Mouse (Mus musculus) G1E (cell line): ENCODE data around the gene Mlh1. TPM values are rescaled to one million over a fixed set of nuclear protein-coding genes. Genes with fewer than 3 reads are reported as not detected.

Experiments used
- ATAC-seq: 2 replicates; pipeline ENCODE4 v1.8.0; 2016; ENCODE audit warnings: mild to moderate bottlenecking; ENCODE audit not compliant: insufficient number of reproducible peaks, poor library complexity, low FRiP score, severe bottlenecking; ENCODE audit errors: extremely low read depth
- DNase-seq: peaks from one replicate; pipeline ENCODE4 v3.0.0; 2012; ENCODE audit warnings: low spot score
- H3K27me3 ChIP-seq: 2 replicates; pipeline ENCODE4 v1.6.1; 2012; ENCODE audit warnings: mild to moderate bottlenecking, low read length, inconsistent platforms; ENCODE audit not compliant: insufficient read depth
- H3K36me3 ChIP-seq: replicated peaks from 2 replicates; pipeline ENCODE3; 2012; ENCODE audit warnings: mild to moderate bottlenecking, inconsistent platforms
- H3K4me1 ChIP-seq: 2 replicates; pipeline ENCODE4 v1.6.1; 2012; ENCODE audit warnings: low read depth, low read length, inconsistent platforms, mixed read lengths; ENCODE audit not compliant: insufficient read depth
- H3K4me3 ChIP-seq: 2 replicates; pipeline ENCODE4 v1.5.1; 2012; ENCODE audit warnings: low read depth, mild to moderate bottlenecking, inconsistent platforms, low read length, moderate library complexity, mixed read lengths
- H3K9me3 ChIP-seq: replicated peaks from 2 replicates; pipeline ENCODE4 v1.6.1; 2012; ENCODE audit warnings: inconsistent platforms
- CTCF ChIP-seq: IDR thresholded peaks from 2 replicates; pipeline ENCODE4 v1.5.1; 2012; ENCODE audit warnings: low read depth, low read length, inconsistent platforms, mixed read lengths
- GATA1 ChIP-seq: IDR thresholded peaks from 2 replicates; pipeline ENCODE4 v1.6.1; 2012; ENCODE audit warnings: borderline replicate concordance, low read length, inconsistent platforms, mixed read lengths
- GATA2 ChIP-seq: IDR thresholded peaks from 2 replicates; pipeline ENCODE4 v1.6.1; 2012; ENCODE audit warnings: low read depth, low read length, inconsistent platforms, borderline replicate concordance
- POLR2AphosphoS5 ChIP-seq: IDR thresholded peaks from 2 replicates; pipeline ENCODE4 v1.6.1; 2012; ENCODE audit warnings: low read depth, low read length, inconsistent platforms; ENCODE audit not compliant: insufficient replicate concordance
- TAL1 ChIP-seq: conservative IDR thresholded peaks from 2 replicates; pipeline ENCODE4 v1.6.1; 2012; ENCODE audit warnings: low read depth, low read length, inconsistent platforms, mixed read lengths
- polyA plus RNA-seq: library from polyadenylated mRNA; stranded (reverse); fragments of >175 nt; gene quantifications from 2 replicates; pipeline ENCODE4 v1.2.3, GENCODE M21; 2012
- total RNA-seq, 2 experiments: library from RNA; stranded (forward) in 1 of 2; stranded (reverse) in 1 of 2; fragments of 200-1000 nt in 1 of 2; fragments of >200 nt in 1 of 2; fragmentation: Nextera tagmentation in 1 of 2; gene quantifications; 2 replicates each; pipeline ENCODE4 v1.2.3; 2014 to 2017

The Mlh1 gene
- total and polyA plus RNA-seq, 3 experiments = 5.3 to 55.2 (median 32.3) TPM

DNA sequence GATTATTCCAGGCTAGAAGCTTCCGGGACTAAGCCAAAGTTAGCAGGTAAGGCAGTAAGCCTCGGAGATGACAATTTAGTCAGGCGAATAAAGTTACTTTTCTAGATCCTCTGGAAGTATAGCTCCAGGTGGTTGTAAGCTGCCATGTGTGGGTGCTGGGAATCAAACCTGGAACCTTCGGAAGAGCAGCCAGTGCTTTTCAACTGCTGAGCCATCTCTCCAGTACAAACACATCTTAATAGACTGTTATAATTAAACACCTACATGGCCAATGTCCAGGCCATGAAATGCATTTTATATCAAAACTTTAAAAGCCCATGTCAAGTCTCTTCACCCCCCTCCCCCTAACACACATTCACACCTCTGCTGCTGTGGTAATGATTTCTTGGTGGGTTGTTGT is 16.4 kb upstream of the Mlh1 start:
- no peak overlapping the region for H3K4me3 ChIP-seq
- H3K9me3 ChIP-seq = no peaks in the 10 kb centered on the region
- H3K4me1 ChIP-seq = peaks cover 3% of the 10 kb centered on the region
- no peak for TF ChIP-seq GATA2
- TF ChIP-seq POLR2AphosphoS5 = no peak
- TF ChIP-seq GATA1 = no peak
- no peak for TF ChIP-seq TAL1
- no peak for TF ChIP-seq CTCF
- DNase-seq = no peak
- peaks cover 13% of the 10 kb centered on the region for H3K27me3 ChIP-seq
- H3K36me3 ChIP-seq = no peaks in the 10 kb centered on the region
- ATAC-seq = no peak

DNA sequence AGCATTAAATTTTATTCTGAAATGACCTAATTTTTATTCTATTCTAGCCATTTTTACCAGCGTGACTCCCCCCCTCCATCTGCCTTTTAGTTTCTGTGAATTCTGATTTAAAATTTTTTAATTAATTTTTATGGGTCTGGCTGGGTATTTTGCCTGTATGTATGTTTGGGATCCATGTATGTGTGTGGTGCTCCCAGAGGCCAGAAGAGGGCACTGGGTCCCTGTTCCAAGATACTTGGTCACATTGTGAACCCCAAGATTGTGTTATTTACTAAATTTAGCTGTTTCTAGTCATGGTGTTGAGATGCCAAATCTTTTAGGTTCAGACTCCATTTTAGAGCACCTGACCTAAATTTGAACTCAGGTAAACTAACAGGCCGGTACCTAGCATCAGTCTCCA is 14.9 kb upstream of the Mlh1 start:
- TF ChIP-seq GATA2 = no peak
- TF ChIP-seq CTCF = no peak
- no peak for TF ChIP-seq TAL1
- TF ChIP-seq GATA1 = no peak
- TF ChIP-seq POLR2AphosphoS5 = no peak
- H3K27me3 ChIP-seq = peaks cover 9% of the 10 kb centered on the region
- H3K4me1 ChIP-seq = peaks cover 3% of the 10 kb centered on the region
- no peaks in the 10 kb centered on the region for H3K9me3 ChIP-seq
- H3K36me3 ChIP-seq = no peaks in the 10 kb centered on the region
- DNase-seq (no peak), ATAC-seq (no peak)
- no peak overlapping the region for H3K4me3 ChIP-seq

DNA sequence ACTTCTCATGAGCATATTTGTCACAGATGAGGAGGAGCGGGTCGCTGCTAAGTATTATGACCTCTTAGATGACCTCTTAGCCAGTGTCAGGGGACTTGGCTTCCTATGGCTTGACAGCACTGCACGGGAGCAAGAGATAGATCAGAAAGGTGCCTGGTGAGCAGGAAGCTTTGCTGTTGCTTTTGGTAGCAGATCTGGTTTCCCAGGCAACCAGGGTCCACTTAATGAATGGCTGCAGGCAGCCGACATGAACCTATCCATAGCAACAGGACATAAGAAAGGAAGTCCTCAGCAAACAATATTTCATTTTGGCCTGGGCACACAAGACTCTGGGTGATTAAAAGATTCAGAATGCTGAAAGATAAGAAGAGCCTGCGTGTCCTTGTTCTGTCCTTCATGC is 14.1 kb upstream of the Mlh1 start:
- H3K36me3 ChIP-seq = no peaks in the 10 kb centered on the region
- no peak for ATAC-seq
- H3K9me3 ChIP-seq = no peaks in the 10 kb centered on the region
- peaks cover 3% of the 10 kb centered on the region for H3K4me1 ChIP-seq
- H3K4me3 ChIP-seq = no peak overlapping the region
- peaks cover 9% of the 10 kb centered on the region for H3K27me3 ChIP-seq
- TF ChIP-seq POLR2AphosphoS5 (no peak), GATA2 (no peak), CTCF (no peak), TAL1 (no peak), GATA1 (no peak)
- no peak for DNase-seq

DNA sequence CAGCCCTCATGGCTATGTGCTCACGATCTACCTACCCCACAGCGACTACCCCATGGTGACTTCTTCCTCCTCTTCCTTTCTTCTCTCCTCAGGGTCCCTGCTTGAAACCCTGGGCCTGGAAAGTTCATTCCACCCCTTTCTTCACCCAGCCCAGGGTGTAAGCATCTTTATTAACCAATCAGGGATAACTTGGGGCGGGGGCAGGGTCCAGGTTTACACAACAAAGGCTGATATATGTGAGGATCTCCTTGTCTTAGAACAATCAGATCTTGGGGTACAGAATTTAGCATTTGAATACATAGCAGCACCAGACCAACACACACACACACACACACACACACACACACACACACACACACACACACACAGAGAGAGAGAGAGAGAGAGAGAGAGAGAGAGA is 13.5 kb upstream of the Mlh1 start:
- ATAC-seq = no peak

DNA sequence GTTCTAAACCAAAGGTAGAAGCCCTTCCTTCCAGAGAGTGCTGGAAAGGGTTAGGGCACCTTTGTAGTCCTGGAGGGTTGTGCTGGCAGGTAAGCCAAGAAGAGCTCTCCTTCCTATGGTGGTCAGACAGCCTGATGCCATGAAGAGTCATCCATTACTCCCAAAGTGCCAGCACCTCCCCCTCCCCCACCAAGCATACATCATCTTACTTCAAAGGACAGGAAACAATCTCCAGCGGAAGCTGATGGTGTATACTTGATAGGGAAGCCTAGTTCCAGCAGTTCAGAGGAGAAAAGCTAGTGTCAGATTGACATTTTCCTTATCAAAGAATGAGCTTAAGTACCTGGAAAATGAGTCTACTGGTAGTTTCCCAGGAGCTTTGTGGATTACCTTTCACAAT is 3.6 kb upstream of the Mlh1 start:
- Histone ChIP-seq H3K9me3 (no peaks in the 10 kb centered on the region), H3K36me3 (peaks cover 46% of the 10 kb centered on the region), H3K4me3 (peak overlapping the region; percentile 62; the same call in 1 of the 2 replicates), H3K27me3 (no peaks in the 10 kb centered on the region), H3K4me1 (peaks cover 32% of the 10 kb centered on the region)
- no peak for ATAC-seq
- TF ChIP-seq CTCF (no peak), GATA2 (no peak), GATA1 (no peak)
- DNase-seq = no peak

More for the DNA sequence above, 13.5 kb upstream of the Mlh1 start:
- Histone ChIP-seq H3K36me3 (no peaks in the 10 kb centered on the region), H3K4me3 (no peak overlapping the region), H3K27me3 (peaks cover 9% of the 10 kb centered on the region), H3K4me1 (peaks cover 3% of the 10 kb centered on the region), H3K9me3 (no peaks in the 10 kb centered on the region)
- no peak for DNase-seq
- no peak for TF ChIP-seq CTCF
- TF ChIP-seq GATA1 = no peak
- no peak for TF ChIP-seq POLR2AphosphoS5
- no peak for TF ChIP-seq TAL1
- no peak for TF ChIP-seq GATA2

DNA sequence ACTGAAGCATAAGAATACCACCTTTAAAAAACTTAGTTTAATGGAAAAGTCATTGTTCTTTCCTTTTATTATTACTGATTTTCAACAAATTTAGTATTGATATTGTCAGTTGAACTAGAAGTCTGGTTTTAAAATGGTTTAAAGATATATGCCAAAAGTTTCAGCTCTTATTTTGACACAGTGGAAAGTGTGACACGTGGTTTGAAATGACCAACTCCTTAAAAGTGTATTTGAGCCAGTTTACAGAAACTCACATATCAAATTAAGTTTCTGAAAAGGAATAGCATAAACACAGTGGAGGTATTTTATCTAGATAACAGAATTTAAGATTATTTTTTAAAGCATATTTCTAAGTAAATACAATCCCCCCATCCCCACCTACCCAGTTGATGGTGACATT is 2.4 kb upstream of the Mlh1 start:
- DNase-seq = no peak
- no peak for ATAC-seq
- Histone ChIP-seq H3K9me3 (no peaks in the 10 kb centered on the region), H3K36me3 (peaks cover 40% of the 10 kb centered on the region), H3K27me3 (no peaks in the 10 kb centered on the region), H3K4me3 (peak overlapping the region; percentile 81; the same call in 1 of the 2 replicates), H3K4me1 (peaks cover 36% of the 10 kb centered on the region)
- TF ChIP-seq GATA1 (no peak), POLR2AphosphoS5 (no peak), CTCF (no peak), TAL1 (no peak), GATA2 (no peak)
